Mouse (Mus musculus): Measurements from ENCODE around the gene Mcu.

Gene Mcu

GRCm38 (mm10) chr10:59430701-59431218, 185.7 kb downstream of the Mcu start:
- DNase-seq (ENCODE audit: low spot score in 2 of 2) = no peak

GRCm38 (mm10) chr10:59429448-59430135, 186.9 kb downstream of the Mcu start:
- no peak for DNase-seq (ENCODE audit: low spot score in 2 of 2)

GRCm38 (mm10) chr10:59426371-59426770, 190.1 kb downstream of the Mcu start:
- no peak for DNase-seq (ENCODE audit: low spot score in 2 of 2)

- DNase-seq (ENCODE audit: low spot score in 2 of 2) = no peak
These were observed 191.1 kb downstream of the Mcu start for GRCm38 (mm10) chr10:59425369-59425768.

GRCm38 (mm10) chr10:59424453-59424852, 192.0 kb downstream of the Mcu start:
- no peak for DNase-seq (ENCODE audit: low spot score in 2 of 2)

GRCm38 (mm10) chr10:59419516-59419915, 197.0 kb downstream of the Mcu start:
- no peak for DNase-seq (ENCODE audit: low spot score in 2 of 2)

- DNase-seq (ENCODE audit: low spot score in 2 of 2) = no peak
These were observed 199.9 kb downstream of the Mcu start for GRCm38 (mm10) chr10:59416623-59417022.

- DNase-seq (ENCODE audit: low spot score in 2 of 2) = no peak
These were observed 202.8 kb downstream of the Mcu start for GRCm38 (mm10) chr10:59413711-59414110.

- DNase-seq (ENCODE audit: low spot score in 2 of 2) = no peak
These were observed 206.2 kb downstream of the Mcu start for GRCm38 (mm10) chr10:59410264-59410663.

GRCm38 (mm10) chr10:59408499-59408898, 208.0 kb downstream of the Mcu start:
- DNase-seq (ENCODE audit: low spot score in 2 of 2) = no peak

- DNase-seq (ENCODE audit: low spot score in 2 of 2) = no peak
These were observed 212.7 kb downstream of the Mcu start for GRCm38 (mm10) chr10:59403793-59404149.

GRCm38 (mm10) chr10:59402899-59403792, 213.3 kb downstream of the Mcu start, which contains the start of gene Pla2g12b:
TSS of gene Pla2g12b (plus strand) at chr10:59403660.
- no peak for DNase-seq (ENCODE audit: low spot score in 2 of 2)

All from frontal cortex, postnatal 36 days (tissue).